Mouse (Mus musculus): ENCODE measurements at regions not wholly inside any gene's neighbourhood (a gene's known extent, or its start where the extent isn't known, plus 50 kb on each side); places are given as distances from the start of the nearest gene placed in this dataset.

- TF ChIP-seq CTCF (conservative IDR thresholded peaks at IDR 0.05; ENCODE audit: low read length): no peak
- no peak for TF ChIP-seq POU5F1 (IDR thresholded peaks at IDR 0.05; ENCODE audit: borderline replicate concordance, low read length)
- TF ChIP-seq NANOG (IDR thresholded peaks at IDR 0.05; ENCODE audit: borderline replicate concordance, low read length): no peak
Measured at GRCm38 (mm10) chr17:82408296-82408695, 670.1 kb upstream of the Slc8a1 start.

Measured in E14TG2a.4 (cell line).